Mouse (Mus musculus): ENCODE results near the gene Tm7sf2. TPM values are rescaled to one million over a fixed set of nuclear protein-coding genes. Genes with fewer than 3 reads are reported as not detected.

The Tm7sf2 gene
- total and polyA plus RNA-seq, 3 experiments, result 7.6 to 13.1 TPM; not detected in 1

- H3K27me3 ChIP-seq (ENCODE audit: control insufficient read depth in 1 of 2, insufficient read depth in 2 of 2, low read length in 2 of 2), result no peaks in the 10 kb centered on the region
- no peak within 1 kb of the TSS for H3K4me3 ChIP-seq (ENCODE audit: control insufficient read depth in 1 of 2, insufficient read depth in 1 of 2, low read depth in 2 of 2, low read length in 2 of 2)
- H3K36me3 ChIP-seq (ENCODE audit: control insufficient read depth in 1 of 2, insufficient read depth in 2 of 2, low read length in 2 of 2), result peaks cover 0 to 9% of the 10 kb centered on the region in 2 experiments
- H3K27ac ChIP-seq (ENCODE audit: control insufficient read depth, low read depth, low read length), result no peak within 1 kb of the TSS
- no peak for TF ChIP-seq TCF12 (IDR thresholded peaks at IDR 0.05; ENCODE audit: low read depth, low read length)
- TF ChIP-seq USF1 (IDR thresholded peaks at IDR 0.05; ENCODE audit: low read depth, low read length), result no peak
- TF ChIP-seq ZC3H11A (IDR thresholded peaks at IDR 0.05; ENCODE audit: low read depth, low read length), result no peak
- no peak for TF ChIP-seq RCOR1 (IDR thresholded peaks at IDR 0.05; ENCODE audit: low read depth, low read length)
- TF ChIP-seq MAZ (IDR thresholded peaks at IDR 0.05; ENCODE audit: low read depth, low read length), result no peak
- no peak for TF ChIP-seq BHLHE40 (IDR thresholded peaks at IDR 0.05; ENCODE audit: borderline replicate concordance, low read depth, low read length)
- no peak for TF ChIP-seq ELF1 (IDR thresholded peaks at IDR 0.05; ENCODE audit: low read depth, low read length)
- TF ChIP-seq UBTF (IDR thresholded peaks at IDR 0.05; ENCODE audit: borderline replicate concordance, insufficient read depth, low read depth, low read length), result no peak
- TF ChIP-seq GABPA (IDR thresholded peaks at IDR 0.05; ENCODE audit: low read depth, low read length), result no peak
- no peak for TF ChIP-seq POLR2AphosphoS5 (IDR thresholded peaks at IDR 0.05; ENCODE audit: borderline replicate concordance, low read depth, low read length)
- no peak for TF ChIP-seq TAL1 (IDR thresholded peaks at IDR 0.05; ENCODE audit: low read length)
- no peak for TF ChIP-seq NELFE (IDR thresholded peaks at IDR 0.05; ENCODE audit: low read depth, low read length)
- H3K9me3 ChIP-seq (replicated peaks; ENCODE audit: insufficient read depth, low read length), result no peaks in the 10 kb centered on the region
- peaks cover 22% of the 10 kb centered on the region for H3K79me2 ChIP-seq (ENCODE audit: control insufficient read depth, insufficient read depth, low read length, poor library complexity)
- H3K4me1 ChIP-seq (ENCODE audit: control insufficient read depth in 1 of 2, insufficient read depth in 2 of 2, low read length in 2 of 2), result peaks cover 0 to 5% of the 10 kb centered on the region in 2 experiments; a peak in 2 of 4 replicates
- no peak for DNase-seq (ENCODE audit: low read depth, low spot score)
- no peak within 1 kb of the TSS for H3K9ac ChIP-seq (ENCODE audit: control insufficient read depth, low read depth, low read length, poor library complexity, severe bottlenecking)
These were observed 14.0 kb upstream of the Tm7sf2 start, which contains the start of gene Gm28374 for GRCm38 (mm10) chr19:6082156-6082555. Gene Gm28374 (minus strand): TSS chr19:6082256.

GRCm38 (mm10) chr19:6079983-6080480, 11.9 kb upstream of the Tm7sf2 start, which contains the start of gene Tmem262:
Gene Tmem262 (plus strand): TSS chr19:6080033.
- Histone ChIP-seq H3K36me3 (ENCODE audit: control insufficient read depth in 1 of 2, insufficient read depth in 2 of 2, low read length in 2 of 2) (peaks cover 0 to 4% of the 10 kb centered on the region in 2 experiments; a peak in 1 of 4 replicates), H3K4me1 (ENCODE audit: control insufficient read depth in 1 of 2, insufficient read depth in 2 of 2, low read length in 2 of 2) (peaks cover 0 to 12% of the 10 kb centered on the region in 2 experiments; a peak in 2 of 4 replicates), H3K27ac (ENCODE audit: control insufficient read depth, low read depth, low read length) (no peak within 1 kb of the TSS), H3K4me3 (ENCODE audit: control insufficient read depth in 1 of 2, insufficient read depth in 1 of 2, low read depth in 2 of 2, low read length in 2 of 2) (no peak within 1 kb of the TSS), H3K79me2 (ENCODE audit: control insufficient read depth, insufficient read depth, low read length, poor library complexity) (peaks cover 22% of the 10 kb centered on the region), H3K9me3 (replicated peaks; ENCODE audit: insufficient read depth, low read length) (no peaks in the 10 kb centered on the region), H3K9ac (ENCODE audit: control insufficient read depth, low read depth, low read length, poor library complexity, severe bottlenecking) (no peak within 1 kb of the TSS), H3K27me3 (ENCODE audit: control insufficient read depth in 1 of 2, insufficient read depth in 2 of 2, low read length in 2 of 2) (no peaks in the 10 kb centered on the region)
- DNase-seq (ENCODE audit: low read depth, low spot score), result no peak
- TF ChIP-seq ZKSCAN1 (IDR thresholded peaks at IDR 0.05; ENCODE audit: low read depth, low read length), result no peak

Data from MEL (cell line).